Mouse (Mus musculus) stomach, embryonic 14.5 days (tissue): ENCODE data around the gene Mob1b. TPM values are rescaled to one million over a fixed set of nuclear protein-coding genes. Genes with fewer than 3 reads are reported as not detected.

Experiments used
- ATAC-seq: fragments of 200-750 bp; cut with Nextera tagmentation; 2 replicates; pipeline ENCODE4 v1.8.0; 2017; ENCODE audit warnings: low read depth, moderate TSS enrichment; ENCODE audit not compliant: insufficient number of reproducible peaks, insufficient read depth, low FRiP score
- H3K27ac ChIP-seq: fragments of 300-500 bp; sonication (generic); 2 replicates; pipeline ENCODE4 v1.5.1; 2014; ENCODE audit warnings: mild to moderate bottlenecking, low read length, moderate library complexity, mixed read lengths
- H3K27me3 ChIP-seq: fragments of 300-500 bp; sonication (generic); 2 replicates; pipeline ENCODE4 v1.6.1; 2014; ENCODE audit warnings: low read length, control low read depth, mixed read lengths; ENCODE audit not compliant: control insufficient read depth, insufficient read depth
- H3K36me3 ChIP-seq: fragments of 300-500 bp; sonication (generic); 2 replicates; pipeline ENCODE4 v1.6.1; 2014; ENCODE audit warnings: mild to moderate bottlenecking, control low read depth, low read length, moderate library complexity, mixed read lengths; ENCODE audit not compliant: control insufficient read depth, insufficient read depth
- H3K4me1 ChIP-seq: fragments of 300-500 bp; sonication (generic); 2 replicates; pipeline ENCODE4 v1.6.1; 2014; ENCODE audit warnings: low read length, control low read depth, mixed read lengths; ENCODE audit not compliant: control insufficient read depth, insufficient read depth
- H3K4me2 ChIP-seq: fragments of 300-500 bp; sonication (generic); replicated peaks from 2 replicates; pipeline ENCODE4 v1.6.1; 2014; ENCODE audit warnings: low read depth, low read length, control low read depth
- H3K4me3 ChIP-seq: fragments of 300-500 bp; sonication (generic); 2 replicates; pipeline ENCODE4 v1.5.1; 2014; ENCODE audit warnings: low read depth, low read length, control low read depth
- H3K9ac ChIP-seq: fragments of 300-500 bp; sonication (generic); replicated peaks from 2 replicates; pipeline ENCODE4 v1.6.1; 2014; ENCODE audit warnings: low read depth, mild to moderate bottlenecking, control low read depth, low read length, moderate library complexity, mixed read lengths
- H3K9me3 ChIP-seq: fragments of 300-500 bp; sonication (generic); 2 replicates; pipeline ENCODE4 v1.6.1; 2016; ENCODE audit warnings: low read depth, low read length, control low read depth; ENCODE audit not compliant: control insufficient read depth
- WGBS: fragments of 180-500 bp; shearing (Covaris S2); extraction: QIAGEN DNeasy Blood & Tissue Kit; methylation state at CpG from one replicate; pipeline ENCODE4 v1.1.7; 2014; 5-methylcytosine and 5-hydroxymethylcytosine counted together
- polyA plus RNA-seq: library from polyadenylated mRNA; unstranded; fragments of >200 nt; fragmentation: Nextera tagmentation; extraction: Ambion mirVana; gene quantifications from 2 replicates; pipeline ENCODE4 v1.2.1, GENCODE M21; 2014

Mob1b gene
- polyA plus RNA-seq, 1 experiment from 2014 or later = 19.0 TPM

DNA sequence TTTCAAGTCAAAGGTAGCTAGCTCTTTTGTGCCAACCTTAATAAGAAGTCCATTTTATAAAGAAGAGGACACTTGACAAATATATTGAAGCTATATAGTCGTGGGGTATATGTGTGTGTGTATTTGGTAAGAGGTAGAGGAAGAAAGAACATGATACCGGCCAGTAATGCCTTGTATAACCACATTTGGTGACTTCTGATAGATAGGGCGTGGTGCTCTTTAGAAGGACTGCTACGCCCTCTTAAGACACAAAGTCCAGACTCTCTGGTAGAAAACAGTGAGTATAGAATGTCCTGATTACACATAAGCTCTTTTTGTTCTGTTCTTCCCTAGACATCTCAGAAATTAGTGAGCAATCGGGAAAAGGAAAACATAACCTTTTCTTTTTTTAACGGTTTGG is 47.5 kb downstream of the Mob1b start:
- H3K4me1 ChIP-seq = peaks cover 8% of the 10 kb centered on the region; the same call in 1 of the 2 replicates
- H3K27ac ChIP-seq = no peak overlapping the region
- no peaks in the 10 kb centered on the region for H3K9me3 ChIP-seq
- H3K36me3 ChIP-seq = peaks cover 14% of the 10 kb centered on the region
- no peak for ATAC-seq
- H3K9ac ChIP-seq = no peak overlapping the region
- H3K4me3 ChIP-seq = no peak overlapping the region
- H3K27me3 ChIP-seq = no peaks in the 10 kb centered on the region
- H3K4me2 ChIP-seq = no peak overlapping the region
- 83% methylated on average over 6 of the region's 6 CpGs for WGBS

GRCm38 (mm10) chr5:88782072-88782765 is 61.6 kb downstream of the Mob1b start:
- H3K4me3 ChIP-seq = no peak overlapping the region
- no peak for ATAC-seq
- peaks cover 28% of the 10 kb centered on the region for H3K36me3 ChIP-seq
- no peaks in the 10 kb centered on the region for H3K4me1 ChIP-seq
- no peak overlapping the region for H3K27ac ChIP-seq
- H3K27me3 ChIP-seq = no peaks in the 10 kb centered on the region
- H3K9me3 ChIP-seq = no peaks in the 10 kb centered on the region
- H3K4me2 ChIP-seq = no peak overlapping the region
- 75% methylated on average over 7 of the region's 7 CpGs for WGBS
- no peak overlapping the region for H3K9ac ChIP-seq

GRCm38 (mm10) chr5:88785059-88785458 is 64.4 kb downstream of the Mob1b start:
- WGBS = 89% methylated on average over 1 of the region's 1 CpGs
- H3K4me2 ChIP-seq = no peak overlapping the region
- no peak for ATAC-seq
- no peak overlapping the region for H3K4me3 ChIP-seq
- no peaks in the 10 kb centered on the region for H3K4me1 ChIP-seq
- no peaks in the 10 kb centered on the region for H3K9me3 ChIP-seq
- H3K36me3 ChIP-seq = peaks cover 25% of the 10 kb centered on the region
- H3K27me3 ChIP-seq = no peaks in the 10 kb centered on the region
- H3K9ac ChIP-seq = no peak overlapping the region
- H3K27ac ChIP-seq = no peak overlapping the region

DNA sequence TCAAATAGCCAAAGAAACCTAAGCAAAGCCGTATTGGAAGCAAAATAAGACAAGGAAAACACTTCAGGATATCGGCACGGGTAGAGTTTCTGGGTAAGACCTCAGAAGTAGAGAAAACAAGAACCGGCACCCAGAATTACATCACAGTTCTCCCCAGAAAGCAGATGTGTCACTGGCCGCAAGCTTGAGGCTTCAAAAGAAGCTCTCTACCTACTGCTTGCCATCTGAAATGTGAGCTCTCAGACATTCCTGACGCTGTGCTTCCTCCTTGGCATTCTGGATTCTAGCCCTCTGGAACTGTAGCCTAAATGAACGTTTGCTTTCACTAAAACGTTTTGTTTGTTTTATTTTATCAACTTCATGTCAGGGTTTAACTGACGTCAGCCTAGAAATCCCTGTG is 70.0 kb downstream of the Mob1b start:
- H3K27ac ChIP-seq = no peak overlapping the region
- H3K4me2 ChIP-seq = no peak overlapping the region
- 39% methylated on average over 9 of the region's 9 CpGs for WGBS
- H3K4me1 ChIP-seq = no peaks in the 10 kb centered on the region
- H3K4me3 ChIP-seq = no peak overlapping the region
- no peaks in the 10 kb centered on the region for H3K27me3 ChIP-seq
- no peak overlapping the region for H3K9ac ChIP-seq
- H3K36me3 ChIP-seq = no peaks in the 10 kb centered on the region
- H3K9me3 ChIP-seq = no peaks in the 10 kb centered on the region
- ATAC-seq = no peak

GRCm38 (mm10) chr5:88791256-88792245 is 70.9 kb downstream of the Mob1b start:
- ATAC-seq = no peak
- no peak overlapping the region for H3K4me2 ChIP-seq
- WGBS = 40% methylated on average over 10 of the region's 10 CpGs
- no peak overlapping the region for H3K27ac ChIP-seq
- H3K27me3 ChIP-seq = no peaks in the 10 kb centered on the region
- H3K4me3 ChIP-seq = no peak overlapping the region
- H3K9me3 ChIP-seq = no peaks in the 10 kb centered on the region
- no peak overlapping the region for H3K9ac ChIP-seq
- H3K36me3 ChIP-seq = no peaks in the 10 kb centered on the region
- H3K4me1 ChIP-seq = no peaks in the 10 kb centered on the region

- no peaks in the 10 kb centered on the region for H3K9me3 ChIP-seq
- H3K4me1 ChIP-seq = no peaks in the 10 kb centered on the region
- no peak for ATAC-seq
- no peaks in the 10 kb centered on the region for H3K27me3 ChIP-seq
- no peak overlapping the region for H3K27ac ChIP-seq
- H3K4me3 ChIP-seq = no peak overlapping the region
- H3K4me2 ChIP-seq = no peak overlapping the region
- no peaks in the 10 kb centered on the region for H3K36me3 ChIP-seq
- WGBS = 85% methylated on average over 3 of the region's 3 CpGs
- no peak overlapping the region for H3K9ac ChIP-seq
These were observed 73.0 kb downstream of the Mob1b start for GRCm38 (mm10) chr5:88793676-88794075.

DNA sequence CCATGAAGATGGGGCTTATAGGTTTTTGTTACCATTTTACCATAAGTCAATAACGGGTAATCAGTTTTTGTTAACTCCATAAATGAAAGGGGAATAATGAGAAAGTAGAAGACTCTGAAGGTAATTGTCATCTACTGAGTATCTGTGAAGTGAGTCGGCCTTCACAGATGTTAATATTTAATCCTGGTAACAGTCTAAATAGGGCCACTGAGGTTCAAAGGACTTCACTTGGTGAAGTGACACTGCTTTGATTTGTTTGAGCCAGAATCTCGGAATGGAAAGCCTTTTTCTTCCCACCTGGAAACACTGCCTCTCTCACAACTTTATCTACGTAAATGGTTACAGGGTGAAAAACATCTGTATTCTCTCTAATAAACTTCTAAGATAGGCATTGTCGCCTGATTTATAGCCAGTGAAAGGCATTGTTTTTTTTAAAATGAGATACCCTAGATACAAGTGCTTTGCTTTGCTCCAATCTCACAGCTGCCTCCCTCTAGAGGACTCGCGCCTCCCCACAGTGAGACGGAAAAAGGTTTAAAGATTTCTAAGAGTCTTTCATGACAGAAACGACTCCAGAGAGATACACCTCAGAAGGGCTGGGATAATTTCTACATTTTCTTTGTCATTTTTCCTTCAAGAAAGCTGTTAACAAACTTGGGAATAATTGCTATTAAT is 75.4 kb downstream of the Mob1b start:
- 39% methylated on average over 9 of the region's 9 CpGs for WGBS
- no peak overlapping the region for H3K4me3 ChIP-seq
- no peak overlapping the region for H3K27ac ChIP-seq
- no peak overlapping the region for H3K9ac ChIP-seq
- H3K9me3 ChIP-seq = no peaks in the 10 kb centered on the region
- H3K27me3 ChIP-seq = no peaks in the 10 kb centered on the region
- ATAC-seq = no peak
- H3K36me3 ChIP-seq = no peaks in the 10 kb centered on the region
- H3K4me1 ChIP-seq = no peaks in the 10 kb centered on the region
- no peak overlapping the region for H3K4me2 ChIP-seq

GRCm38 (mm10) chr5:88796588-88796987 is 75.9 kb downstream of the Mob1b start:
- H3K27me3 ChIP-seq = no peaks in the 10 kb centered on the region
- H3K9ac ChIP-seq = no peak overlapping the region
- WGBS = 51% methylated on average over 11 of the region's 11 CpGs
- H3K36me3 ChIP-seq = no peaks in the 10 kb centered on the region
- H3K4me1 ChIP-seq = no peaks in the 10 kb centered on the region
- no peak for ATAC-seq
- no peak overlapping the region for H3K27ac ChIP-seq
- no peak overlapping the region for H3K4me2 ChIP-seq
- H3K4me3 ChIP-seq = no peak overlapping the region
- H3K9me3 ChIP-seq = no peaks in the 10 kb centered on the region
